Comparison of ENCODE assay signal across 22 mouse cellular contexts in genomic region chr4:126689457-126689856, GRCm38 (mm10). TPM values are rescaled to one million over a fixed set of nuclear protein-coding genes. Genes with fewer than 3 reads are reported as not detected.
"Had no signal": no experiment of that assay in that cellular context is flagged by ENCODE, and none has a peak within 500 bp of the region (broad histone marks: within the 10 kb centered on the region; RNA-seq: fewer than 3 reads in every experiment).

No protein-coding gene starts in this region.

- H3K4me3 ChIP-seq: left cerebral cortex, adult 2 months; limb, embryonic 15.5 days; liver, embryonic 12.5 days; midbrain, embryonic 10.5 days; myocyte; neural tube, embryonic 15.5 days had no signal

- H3K4me1 ChIP-seq: limb, embryonic 15.5 days; liver, embryonic 12.5 days; midbrain, embryonic 10.5 days; neural tube, embryonic 15.5 days had no signal

- DNase-seq: kidney, postnatal 14 days; lung, embryonic 14.5 days; lung, postnatal 10 days; lung, postnatal 4 days; midbrain, embryonic 14.5 days; right cerebral cortex, adult 18-20 months; right cerebral cortex, postnatal 25 days; thymus, postnatal 4 days had no signal

- H3K27me3 ChIP-seq: limb, embryonic 15.5 days; liver, embryonic 12.5 days; neural tube, embryonic 15.5 days had no signal

- H3K9ac ChIP-seq: limb, embryonic 15.5 days; liver, embryonic 12.5 days; lung, embryonic 14.5 days; neural tube, embryonic 15.5 days had no signal

- H3K27ac ChIP-seq: left cerebral cortex, adult 2 months; limb, embryonic 15.5 days; liver, embryonic 12.5 days; midbrain, embryonic 10.5 days; neural tube, embryonic 15.5 days; stomach, postnatal 0 days had no signal

- H3K9me3 ChIP-seq: limb, embryonic 15.5 days; liver, embryonic 12.5 days; midbrain, embryonic 10.5 days; neural tube, embryonic 15.5 days had no signal

- H3K4me2 ChIP-seq: limb, embryonic 15.5 days; liver, embryonic 12.5 days; lung, embryonic 14.5 days; neural tube, embryonic 15.5 days had no signal

- ATAC-seq: liver, embryonic 12.5 days had no signal

RNA-seq across cellular contexts. Expression of gene Tfap2e, which starts 46.6 kb away (rescaled TPM):
- total RNA-seq: layer of hippocampus, adult 8-10 months; layer of hippocampus, postnatal 14 days; left cerebral cortex, adult 2 months; left cerebral cortex, postnatal 14 days; megakaryocyte, adult 5-6 weeks had no signal
- polyA plus RNA-seq: large intestine, adult 2 months; limb, embryonic 11.5 days; liver, embryonic 12.5 days; liver, embryonic 16.5 days; lung, embryonic 14.5 days had no signal
